Mouse (Mus musculus) kidney, postnatal 0 days (tissue): ENCODE data around the gene Pak4. TPM values are rescaled to one million over a fixed set of nuclear protein-coding genes. Genes with fewer than 3 reads are reported as not detected.

Experiments used
- ATAC-seq: fragments of 200-750 bp; cut with Nextera tagmentation; replicated peaks from 2 replicates; pipeline ENCODE4 v1.8.0; 2017; ENCODE audit warnings: low read depth, moderate number of reproducible peaks, moderate TSS enrichment, moderate library complexity; ENCODE audit not compliant: low FRiP score
- DNase-seq: peaks from one replicate; pipeline ENCODE4 v3.0.0-alpha.2; 2016; ENCODE audit warnings: low spot score
- H3K27ac ChIP-seq: fragments of 300-500 bp; sonication (generic); 2 replicates; pipeline ENCODE4 v1.5.1; 2014; ENCODE audit warnings: mild to moderate bottlenecking
- H3K27me3 ChIP-seq: fragments of 300-500 bp; sonication (generic); 2 replicates; pipeline ENCODE4 v1.6.1; 2014; ENCODE audit warnings: low read length, mixed read lengths; ENCODE audit not compliant: insufficient read depth
- H3K36me3 ChIP-seq: fragments of 300-500 bp; sonication (generic); 2 replicates; pipeline ENCODE4 v1.6.1; 2014; ENCODE audit warnings: low read length, mixed read lengths; ENCODE audit not compliant: insufficient read depth
- H3K4me1 ChIP-seq: fragments of 300-500 bp; sonication (generic); replicated peaks from 2 replicates; pipeline ENCODE4 v1.6.1; 2014; ENCODE audit warnings: antibody characterized with exemption, low read length, mixed read lengths; ENCODE audit not compliant: insufficient read depth
- H3K4me2 ChIP-seq: fragments of 300-500 bp; sonication (generic); 2 replicates; pipeline ENCODE4 v1.6.1; 2014; ENCODE audit warnings: mild to moderate bottlenecking, low read length, moderate library complexity, mixed read lengths
- H3K4me3 ChIP-seq: fragments of 300-500 bp; sonication (generic); replicated peaks from 2 replicates; pipeline ENCODE4 v1.5.1; 2014; ENCODE audit warnings: low read depth, low read length
- H3K9ac ChIP-seq: fragments of 300-500 bp; sonication (generic); 2 replicates; pipeline ENCODE4 v1.6.1; 2014; ENCODE audit warnings: low read depth, low read length
- H3K9me3 ChIP-seq: fragments of 300-500 bp; sonication (generic); replicated peaks from 2 replicates; pipeline ENCODE4 v1.6.1; 2016; ENCODE audit warnings: low read length, inconsistent platforms, mixed read lengths
- CTCF ChIP-seq: IDR thresholded peaks from 2 replicates; pipeline ENCODE4 v1.5.1; 2016; ENCODE audit warnings: antibody characterized with exemption, low read depth, mild to moderate bottlenecking, moderate library complexity
- WGBS: fragments of 180-500 bp; shearing (Covaris S2); extraction: QIAGEN DNeasy Blood & Tissue Kit; methylation state at CpG from one replicate; pipeline ENCODE4 v1.1.7; 2014; 5-methylcytosine and 5-hydroxymethylcytosine counted together
- polyA plus RNA-seq: library from polyadenylated mRNA; unstranded; fragments of >200 nt; fragmentation: Nextera tagmentation; extraction: Ambion mirVana; gene quantifications from 2 replicates; pipeline ENCODE4 v1.2.1, GENCODE M21; 2015

Gene Pak4
- polyA plus RNA-seq, 1 experiment from 2014 or later: 33.5 TPM

DNA sequence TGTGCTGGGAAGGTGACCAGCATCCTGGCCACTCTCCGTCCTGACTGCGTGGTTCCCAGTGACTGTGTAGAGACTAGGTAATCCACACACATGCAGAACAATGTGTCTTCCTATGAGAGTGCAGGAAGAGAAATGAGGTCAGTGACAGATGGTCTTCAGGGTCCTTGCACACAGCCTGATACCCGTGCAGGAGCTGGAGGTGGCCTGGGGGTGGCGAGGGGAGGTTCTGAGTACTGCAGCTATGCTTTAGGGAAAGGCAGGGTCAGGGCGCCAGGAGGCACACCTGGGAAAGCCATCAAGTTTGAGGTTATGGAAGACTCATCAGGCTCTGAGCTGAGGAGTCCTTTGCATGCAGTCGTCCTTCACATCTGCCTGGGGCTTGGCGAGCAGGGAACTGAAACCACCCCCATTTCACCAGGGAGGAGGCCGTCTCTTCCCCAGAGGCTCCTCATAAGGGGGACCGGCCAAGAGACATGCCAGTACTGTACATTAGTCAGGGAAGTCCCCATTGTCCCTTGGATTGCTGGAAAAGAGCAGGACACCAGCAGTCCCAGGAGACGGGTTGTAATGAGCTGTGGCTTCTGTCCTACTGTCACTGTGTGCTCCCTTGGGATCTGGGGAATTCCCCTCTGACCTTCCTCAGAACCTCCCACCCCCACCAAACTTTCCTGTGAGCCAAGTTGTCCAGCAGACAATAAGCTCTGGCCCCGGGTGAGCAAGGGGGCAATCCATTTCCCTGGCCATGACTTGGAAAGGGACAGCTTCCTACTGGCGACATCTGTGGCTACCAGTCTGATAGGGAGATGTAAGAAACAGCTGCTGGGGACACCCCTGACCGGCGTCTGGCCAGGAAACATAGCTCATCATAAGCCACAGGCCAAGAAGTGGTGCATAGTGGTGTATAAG lies 4.5 kb downstream of the Pak4 start:
- peak overlapping the region; percentile 37; the same call in 1 of the 2 replicates for H3K27ac ChIP-seq
- H3K4me1 ChIP-seq: peaks cover 59% of the 10 kb centered on the region
- H3K27me3 ChIP-seq: no peaks in the 10 kb centered on the region
- no peak for TF ChIP-seq CTCF
- WGBS: 25% methylated on average over 14 of the region's 14 CpGs
- no peak overlapping the region for H3K4me3 ChIP-seq
- no peaks in the 10 kb centered on the region for H3K36me3 ChIP-seq
- no peaks in the 10 kb centered on the region for H3K9me3 ChIP-seq
- peak overlapping the region; percentile 4 for H3K4me2 ChIP-seq
- H3K9ac ChIP-seq: no peak overlapping the region
- ATAC-seq: no peak
- peak; percentile 56 for DNase-seq

GRCm38 (mm10) chr7:28591862-28592261 lies 6.1 kb downstream of the Pak4 start:
- peaks cover 72% of the 10 kb centered on the region for H3K4me1 ChIP-seq
- no peak overlapping the region for H3K27ac ChIP-seq
- 52% methylated on average over 1 of the region's 1 CpGs for WGBS
- no peak for TF ChIP-seq CTCF
- no peaks in the 10 kb centered on the region for H3K27me3 ChIP-seq
- H3K9ac ChIP-seq: no peak overlapping the region
- no peak overlapping the region for H3K4me3 ChIP-seq
- DNase-seq (no peak), ATAC-seq (no peak)
- H3K36me3 ChIP-seq: no peaks in the 10 kb centered on the region
- no peaks in the 10 kb centered on the region for H3K9me3 ChIP-seq
- H3K4me2 ChIP-seq: no peak overlapping the region

- Histone ChIP-seq H3K4me2 (no peak overlapping the region), H3K9me3 (no peaks in the 10 kb centered on the region), H3K9ac (0 out of 2 replicates have a peak overlapping the region, but pooled peaks have one; percentile 32), H3K27ac (peak overlapping the region; percentile 74), H3K4me1 (peaks cover 58% of the 10 kb centered on the region), H3K27me3 (no peaks in the 10 kb centered on the region), H3K4me3 (no peak overlapping the region), H3K36me3 (no peaks in the 10 kb centered on the region)
- TF ChIP-seq CTCF: no peak
- peak; percentile 80 for ATAC-seq
- peak; percentile 68 for DNase-seq
These were observed 10.3 kb downstream of the Pak4 start for GRCm38 (mm10) chr7:28587644-28588043.

- H3K4me2 ChIP-seq: no peak overlapping the region
- 53% methylated on average over 6 of the region's 6 CpGs for WGBS
- TF ChIP-seq CTCF: no peak
- H3K4me3 ChIP-seq: no peak overlapping the region
- ATAC-seq (no peak; the same call in 1 of the 2 replicates), DNase-seq (no peak)
- H3K9me3 ChIP-seq: no peaks in the 10 kb centered on the region
- peaks cover 52% of the 10 kb centered on the region for H3K4me1 ChIP-seq
- H3K36me3 ChIP-seq: no peaks in the 10 kb centered on the region
- H3K27me3 ChIP-seq: no peaks in the 10 kb centered on the region
- H3K27ac ChIP-seq: no peak overlapping the region
- H3K9ac ChIP-seq: 0 out of 2 replicates have a peak overlapping the region, but pooled peaks have one; percentile 8
These were observed 11.1 kb downstream of the Pak4 start for GRCm38 (mm10) chr7:28586663-28587411.

DNA sequence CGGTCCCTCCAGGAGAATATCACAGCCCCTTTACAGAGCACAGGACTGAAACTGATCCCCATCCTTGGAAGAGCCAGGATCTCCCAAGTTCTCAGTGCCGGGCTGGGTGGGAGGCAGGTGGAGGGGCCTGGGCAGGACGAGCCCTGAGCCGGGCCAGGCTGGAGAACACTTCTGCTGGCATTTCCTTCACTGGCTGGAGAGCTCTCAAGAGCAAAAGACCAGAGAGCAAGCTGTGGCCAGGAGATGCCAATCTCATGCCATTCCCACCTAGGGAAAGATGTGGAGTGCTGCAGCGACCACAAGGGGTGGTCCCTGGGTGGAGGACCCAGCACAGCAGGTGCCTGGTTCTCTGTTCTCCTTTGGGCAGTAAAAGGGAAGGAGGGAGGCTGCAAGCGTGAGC lies 13.0 kb downstream of the Pak4 start:
- 0 out of 2 replicates have a peak overlapping the region, but pooled peaks have one; percentile 27 for H3K9ac ChIP-seq
- H3K36me3 ChIP-seq: no peaks in the 10 kb centered on the region
- peaks cover 54% of the 10 kb centered on the region for H3K4me1 ChIP-seq
- no peak overlapping the region for H3K4me3 ChIP-seq
- no peak overlapping the region for H3K4me2 ChIP-seq
- H3K27me3 ChIP-seq: no peaks in the 10 kb centered on the region
- DNase-seq (no peak), ATAC-seq (no peak)
- 52% methylated on average over 6 of the region's 6 CpGs for WGBS
- H3K9me3 ChIP-seq: no peaks in the 10 kb centered on the region
- peak overlapping the region; percentile 31; the same call in 1 of the 2 replicates for H3K27ac ChIP-seq
- no peak for TF ChIP-seq CTCF

DNA sequence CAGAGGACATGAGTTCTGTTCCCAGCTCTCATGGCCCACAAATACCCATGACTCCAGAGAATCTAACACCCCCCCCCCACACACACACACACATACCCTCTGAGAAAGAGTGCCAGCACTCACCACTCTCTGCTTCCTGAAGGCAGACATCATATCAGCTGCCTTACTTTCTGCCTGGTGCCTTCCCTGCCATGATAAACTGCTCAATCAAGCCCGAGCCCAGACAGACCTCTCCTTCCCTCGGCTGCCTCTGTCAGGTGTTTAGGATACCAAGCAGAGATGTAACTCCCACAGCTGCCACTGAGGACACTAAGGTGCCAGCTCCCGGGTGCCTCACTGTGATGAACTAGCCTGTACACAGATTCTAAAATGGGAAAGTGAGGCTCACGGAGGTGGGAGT lies 13.5 kb downstream of the Pak4 start:
- Histone ChIP-seq H3K4me3 (no peak overlapping the region), H3K4me1 (peaks cover 59% of the 10 kb centered on the region), H3K9me3 (no peaks in the 10 kb centered on the region), H3K9ac (0 out of 2 replicates have a peak overlapping the region, but pooled peaks have one; percentile 27), H3K27me3 (no peaks in the 10 kb centered on the region), H3K27ac (peak overlapping the region; percentile 47; the same call in 1 of the 2 replicates), H3K4me2 (no peak overlapping the region), H3K36me3 (no peaks in the 10 kb centered on the region)
- DNase-seq (no peak), ATAC-seq (no peak)
- WGBS: 63% methylated on average over 4 of the region's 4 CpGs
- TF ChIP-seq CTCF: no peak
